Mouse (Mus musculus) intestine, postnatal 0 days (tissue): ENCODE results near the gene Arhgap11a. TPM values are rescaled to one million over a fixed set of nuclear protein-coding genes. Genes with fewer than 3 reads are reported as not detected.

Source experiments
- ATAC-seq: fragments of 200-750 bp; cut with Nextera tagmentation; 2 replicates; pipeline ENCODE4 v1.8.0; 2017; ENCODE audit warnings: mild to moderate bottlenecking, moderate TSS enrichment, moderate library complexity
- H3K27ac ChIP-seq: fragments of 300-500 bp; sonication (generic); 2 replicates; pipeline ENCODE4 v1.5.1; 2014; ENCODE audit warnings: mild to moderate bottlenecking, low read depth, low read length, moderate library complexity
- H3K27me3 ChIP-seq: fragments of 300-500 bp; sonication (generic); replicated peaks from 2 replicates; pipeline ENCODE4 v1.6.1; 2014; ENCODE audit warnings: low read length, mixed read lengths; ENCODE audit not compliant: control insufficient read depth, insufficient read depth
- H3K36me3 ChIP-seq: fragments of 300-500 bp; sonication (generic); 2 replicates; pipeline ENCODE4 v1.6.1; 2014; ENCODE audit warnings: mild to moderate bottlenecking, moderate library complexity; ENCODE audit not compliant: control insufficient read depth, insufficient read depth
- H3K4me1 ChIP-seq: fragments of 300-500 bp; sonication (generic); replicated peaks from 2 replicates; pipeline ENCODE4 v1.6.1; 2014; ENCODE audit warnings: antibody characterized with exemption, low read length, mixed read lengths; ENCODE audit not compliant: control insufficient read depth, insufficient read depth
- H3K4me2 ChIP-seq: fragments of 300-500 bp; sonication (generic); replicated peaks from 2 replicates; pipeline ENCODE4 v1.6.1; 2014; ENCODE audit warnings: low read depth, mild to moderate bottlenecking, moderate library complexity
- H3K4me3 ChIP-seq: fragments of 300-500 bp; sonication (generic); 2 replicates; pipeline ENCODE4 v1.5.1; 2014; ENCODE audit warnings: low read depth, low read length
- H3K9ac ChIP-seq: fragments of 300-500 bp; sonication (generic); 2 replicates; pipeline ENCODE4 v1.6.1; 2014; ENCODE audit warnings: mild to moderate bottlenecking, low read depth, low read length
- H3K9me3 ChIP-seq: fragments of 300-500 bp; sonication (generic); 2 replicates; pipeline ENCODE4 v1.6.1; 2016; ENCODE audit warnings: mixed run types; ENCODE audit not compliant: control insufficient read depth
- CTCF ChIP-seq: sonication (generic); IDR thresholded peaks from 2 replicates; pipeline ENCODE4 v1.5.1; 2016; ENCODE audit warnings: low read depth, mild to moderate bottlenecking, control low read depth, antibody characterized with exemption, moderate library complexity
- WGBS: fragments of 180-500 bp; shearing (Covaris S2); extraction: QIAGEN DNeasy Blood & Tissue Kit; methylation state at CpG from one replicate; pipeline ENCODE4 v1.1.7; 2014; 5-methylcytosine and 5-hydroxymethylcytosine counted together
- polyA plus RNA-seq: library from polyadenylated mRNA; unstranded; fragments of >200 nt; fragmentation: Nextera tagmentation; extraction: Ambion mirVana; gene quantifications from 2 replicates; pipeline ENCODE4 v1.2.1, GENCODE M21; 2015

Gene Arhgap11a
- polyA plus RNA-seq, 1 experiment from 2014 or later = 7.5 TPM

GRCm38 (mm10) chr2:113866155-113866554 lies 17.7 kb upstream of the Arhgap11a start:
- Histone ChIP-seq H3K27ac (no peak overlapping the region), H3K9me3 (no peaks in the 10 kb centered on the region), H3K4me1 (no peaks in the 10 kb centered on the region), H3K27me3 (no peaks in the 10 kb centered on the region), H3K4me2 (no peak overlapping the region), H3K9ac (no peak overlapping the region), H3K4me3 (no peak overlapping the region), H3K36me3 (no peaks in the 10 kb centered on the region)
- whole genome bisulfite sequencing = 32% methylated on average over 2 of the region's 2 CpGs
- TF ChIP-seq CTCF = peak; percentile 54
- ATAC-seq = no peak

DNA sequence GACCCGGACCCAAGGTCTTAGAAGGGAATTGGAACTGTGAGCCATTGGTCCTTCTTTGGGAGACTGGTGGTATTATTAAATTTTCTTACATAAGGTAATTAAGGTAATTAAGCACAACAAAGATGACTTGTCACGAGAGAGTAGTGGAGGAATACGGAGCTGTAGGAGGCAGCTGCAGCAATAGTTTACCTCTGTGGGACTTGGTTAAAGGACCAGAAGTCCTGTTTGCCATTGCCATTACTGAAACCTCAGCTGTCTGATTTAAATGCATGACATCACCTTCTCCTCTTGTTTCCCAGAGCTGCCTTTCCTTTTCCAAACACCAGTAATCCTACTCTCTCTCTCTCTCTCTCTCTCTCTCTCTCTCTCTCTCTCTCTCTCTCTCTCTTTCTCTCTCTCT lies 680 bp upstream of the Arhgap11a start:
- H3K36me3 ChIP-seq = peaks cover 7% of the 10 kb centered on the region; the same call in 1 of the 2 replicates
- peak overlapping the region; percentile 63 for H3K9ac ChIP-seq
- no peak for TF ChIP-seq CTCF
- H3K27me3 ChIP-seq = no peaks in the 10 kb centered on the region
- H3K9me3 ChIP-seq = no peaks in the 10 kb centered on the region
- ATAC-seq = peak; percentile 23; the same call in 1 of the 2 replicates
- peak overlapping the region; percentile 71 for H3K4me2 ChIP-seq
- H3K4me1 ChIP-seq = no peaks in the 10 kb centered on the region
- peak overlapping the region; percentile 83; the same call in 1 of the 2 replicates for H3K27ac ChIP-seq
- WGBS = 5% methylated on average over 3 of the region's 3 CpGs
- H3K4me3 ChIP-seq = peak overlapping the region; percentile 83

DNA sequence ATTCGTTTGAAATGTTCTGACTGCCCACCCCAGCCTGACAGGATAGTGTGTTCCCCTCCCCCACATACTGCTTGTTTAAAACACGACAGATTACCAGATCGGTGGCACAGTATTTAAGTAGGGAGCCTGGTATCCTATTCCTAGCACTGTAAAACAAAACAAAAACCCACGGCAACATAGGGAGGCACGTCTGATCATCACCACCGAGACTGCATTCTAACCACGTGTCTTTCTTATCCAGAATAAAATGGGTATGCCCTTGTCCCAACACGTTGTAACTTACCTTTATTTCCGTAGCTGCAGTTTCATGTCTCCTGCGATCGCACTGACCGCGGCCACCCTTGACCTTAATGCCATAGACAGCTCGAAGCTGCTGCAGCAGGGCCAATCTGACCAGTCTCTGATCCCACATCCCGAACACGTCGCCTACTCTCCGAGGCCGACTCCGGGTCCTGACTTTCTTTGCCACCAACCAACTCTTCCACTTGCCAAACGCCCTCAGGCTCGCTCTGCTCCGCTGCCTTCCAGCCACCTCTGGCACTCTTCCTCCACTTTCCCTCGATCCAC lies 700 bp downstream of the Arhgap11a start:
- Histone ChIP-seq H3K36me3 (peaks cover 11% of the 10 kb centered on the region; the same call in 1 of the 2 replicates), H3K9ac (peak overlapping the region; percentile 63), H3K4me3 (peak overlapping the region; percentile 83), H3K4me2 (peak overlapping the region; percentile 71), H3K9me3 (no peaks in the 10 kb centered on the region), H3K4me1 (no peaks in the 10 kb centered on the region), H3K27me3 (no peaks in the 10 kb centered on the region), H3K27ac (peak overlapping the region; percentile 83)
- TF ChIP-seq CTCF = no peak
- no peak for ATAC-seq
- WGBS = under 1% methylated on average over 24 of the region's 24 CpGs

- Histone ChIP-seq H3K9me3 (no peaks in the 10 kb centered on the region), H3K4me3 (no peak overlapping the region), H3K36me3 (peaks cover 16% of the 10 kb centered on the region; the same call in 1 of the 2 replicates), H3K27me3 (no peaks in the 10 kb centered on the region), H3K9ac (no peak overlapping the region), H3K4me1 (no peaks in the 10 kb centered on the region), H3K27ac (no peak overlapping the region), H3K4me2 (no peak overlapping the region)
- no peak for ATAC-seq
- 39% methylated on average over 4 of the region's 4 CpGs for WGBS
- TF ChIP-seq CTCF = no peak
Observed at GRCm38 (mm10) chr2:113845081-113845480, 3.4 kb downstream of the Arhgap11a start.

DNA sequence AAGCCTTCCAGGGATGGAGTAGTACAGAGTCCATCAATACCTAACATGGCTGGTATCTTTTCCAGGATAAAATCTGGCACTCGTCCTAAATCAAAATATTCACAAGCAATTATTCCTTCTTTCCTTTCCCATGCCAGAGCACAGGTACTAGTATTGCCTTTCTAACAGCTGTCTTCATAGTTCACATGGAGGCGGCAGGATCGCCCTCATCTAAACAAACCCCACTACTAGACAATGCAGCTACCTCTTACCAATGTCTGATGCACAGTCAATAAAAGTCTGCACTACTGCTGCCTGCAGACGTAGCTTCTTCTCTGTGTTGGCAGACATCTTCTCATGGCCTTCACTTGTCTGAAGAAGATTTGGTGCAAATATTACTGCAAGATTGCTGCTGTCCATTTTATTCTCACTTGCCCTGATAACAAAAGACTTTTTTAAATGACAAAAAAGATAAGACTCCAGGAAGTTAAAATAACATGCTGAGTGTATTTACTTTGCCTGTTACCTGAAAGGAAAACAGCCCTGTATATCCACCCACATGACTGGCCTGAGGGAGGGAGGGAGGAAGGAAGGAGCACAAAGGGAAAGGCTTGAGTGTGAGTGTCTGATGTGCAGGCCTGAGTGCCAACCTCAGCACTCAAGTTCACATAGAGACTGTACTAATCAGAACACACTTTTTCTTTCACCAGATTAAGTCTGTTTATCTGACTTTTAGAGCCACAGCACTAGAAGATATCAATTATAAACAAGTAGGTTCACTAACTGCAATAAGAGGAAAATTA lies 6.6 kb downstream of the Arhgap11a start:
- ATAC-seq = no peak
- Histone ChIP-seq H3K9me3 (no peaks in the 10 kb centered on the region), H3K36me3 (peaks cover 19% of the 10 kb centered on the region; the same call in 1 of the 2 replicates), H3K4me1 (no peaks in the 10 kb centered on the region), H3K27ac (peak overlapping the region; percentile 5; the same call in 1 of the 2 replicates), H3K4me3 (no peak overlapping the region), H3K27me3 (no peaks in the 10 kb centered on the region), H3K9ac (no peak overlapping the region), H3K4me2 (no peak overlapping the region)
- WGBS = 63% methylated on average over 4 of the region's 4 CpGs
- no peak for TF ChIP-seq CTCF

DNA sequence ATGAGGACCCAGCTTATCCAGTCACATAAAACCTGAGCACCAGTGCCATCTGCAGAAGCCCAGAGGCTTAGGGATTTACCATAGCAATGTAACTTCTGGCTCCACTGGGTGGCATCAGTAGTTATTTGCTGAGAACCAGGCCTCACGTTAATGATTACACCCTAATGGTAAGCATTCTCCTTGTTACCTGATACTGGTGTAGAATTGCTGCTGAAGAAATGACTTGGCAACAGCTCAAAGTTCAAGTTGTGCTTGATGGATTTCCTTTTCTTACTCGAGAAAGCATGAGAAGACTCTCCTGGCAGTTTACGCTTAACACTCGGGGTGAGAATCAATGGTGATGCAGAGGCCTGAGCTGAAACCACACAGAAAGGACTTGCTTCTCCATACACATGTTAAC lies 9.0 kb downstream of the Arhgap11a start:
- Histone ChIP-seq H3K9me3 (no peaks in the 10 kb centered on the region), H3K4me2 (peak overlapping the region; percentile 38; the same call in 1 of the 2 replicates), H3K4me3 (no peak overlapping the region), H3K4me1 (no peaks in the 10 kb centered on the region), H3K9ac (no peak overlapping the region), H3K27ac (peak overlapping the region; percentile 65), H3K36me3 (peaks cover 33% of the 10 kb centered on the region), H3K27me3 (no peaks in the 10 kb centered on the region)
- ATAC-seq = peak; percentile 93
- 22% methylated on average over 4 of the region's 4 CpGs for WGBS
- TF ChIP-seq CTCF = peak; percentile 68
